Mouse (Mus musculus): Measurements from ENCODE around the gene Uaca. TPM values are rescaled to one million over a fixed set of nuclear protein-coding genes. Genes with fewer than 3 reads are reported as not detected.
"Not testable (repeated sequence)": the region's sequence is repeated elsewhere in the genome, so short reads cannot be mapped to it uniquely, and the experiment has no call there.

Gene Uaca
- polyA plus RNA-seq, 1 experiment from 2014 or later, result 17.5 TPM

GRCm38 (mm10) chr9:60797126-60797525 is 2.8 kb downstream of the Uaca start:
- ATAC-seq (replicated peaks), result no peak
- no peak overlapping the region for H3K9ac ChIP-seq
- H3K9me3 ChIP-seq, result no peaks in the 10 kb centered on the region
- H3K27me3 ChIP-seq (replicated peaks), result 0 out of 2 replicates have a peak, but pooled peaks cover 6% of the 10 kb centered on the region
- H3K36me3 ChIP-seq (replicated peaks), result no peaks in the 10 kb centered on the region
- 86% methylated on average over 6 of the region's 6 CpGs for WGBS
- H3K4me3 ChIP-seq, result no peak overlapping the region
- H3K27ac ChIP-seq, result no peak overlapping the region
- peaks cover 12% of the 10 kb centered on the region for H3K4me1 ChIP-seq
- H3K4me2 ChIP-seq, result no peak overlapping the region

- Histone ChIP-seq H3K4me1 (peaks cover 8% of the 10 kb centered on the region), H3K27ac (no peak overlapping the region), H3K4me2 (no peak overlapping the region), H3K4me3 (no peak overlapping the region), H3K9ac (no peak overlapping the region), H3K27me3 (replicated peaks) (0 out of 2 replicates have a peak, but pooled peaks cover under 1% of the 10 kb centered on the region), H3K36me3 (replicated peaks) (no peaks in the 10 kb centered on the region), H3K9me3 (no peaks in the 10 kb centered on the region)
- ATAC-seq (replicated peaks), result no peak
- 41% methylated on average over 10 of the region's 10 CpGs for WGBS
Observed at GRCm38 (mm10) chr9:60799061-60799460, 4.7 kb downstream of the Uaca start.

GRCm38 (mm10) chr9:60800663-60801382 is 6.5 kb downstream of the Uaca start:
- no peak overlapping the region for H3K4me3 ChIP-seq
- 88% methylated on average over 8 of the region's 8 CpGs for WGBS

GRCm38 (mm10) chr9:60801746-60802145 is 7.4 kb downstream of the Uaca start:
- Histone ChIP-seq H3K4me1 (no peaks in the 10 kb centered on the region), H3K27ac (no peak overlapping the region), H3K9me3 (no peaks in the 10 kb centered on the region), H3K27me3 (replicated peaks) (no peaks in the 10 kb centered on the region), H3K9ac (no peak overlapping the region), H3K36me3 (replicated peaks) (no peaks in the 10 kb centered on the region), H3K4me2 (no peak overlapping the region), H3K4me3 (no peak overlapping the region)
- ATAC-seq (replicated peaks), result no peak
- WGBS, result 64% methylated on average over 1 of the region's 1 CpGs

More at GRCm38 (mm10) chr9:60800663-60801382, 6.5 kb downstream of the Uaca start:
- Histone ChIP-seq H3K4me1 (no peaks in the 10 kb centered on the region), H3K27ac (no peak overlapping the region), H3K4me2 (no peak overlapping the region), H3K9ac (no peak overlapping the region), H3K9me3 (no peaks in the 10 kb centered on the region), H3K27me3 (replicated peaks) (no peaks in the 10 kb centered on the region), H3K36me3 (replicated peaks) (no peaks in the 10 kb centered on the region)
- ATAC-seq (replicated peaks), result no peak

GRCm38 (mm10) chr9:60802341-60802740 is 8.0 kb downstream of the Uaca start:
- no peaks in the 10 kb centered on the region for H3K36me3 ChIP-seq (replicated peaks)
- H3K9me3 ChIP-seq, result no peaks in the 10 kb centered on the region
- no peak overlapping the region for H3K27ac ChIP-seq
- no peaks in the 10 kb centered on the region for H3K27me3 ChIP-seq (replicated peaks)
- H3K4me2 ChIP-seq, result no peak overlapping the region
- WGBS, result 94% methylated on average over 5 of the region's 5 CpGs
- H3K4me1 ChIP-seq, result no peaks in the 10 kb centered on the region
- no peak overlapping the region for H3K9ac ChIP-seq
- H3K4me3 ChIP-seq, result no peak overlapping the region
- no peak for ATAC-seq (replicated peaks)

GRCm38 (mm10) chr9:60806021-60806420 is 11.7 kb downstream of the Uaca start:
- no peak overlapping the region for H3K4me3 ChIP-seq
- no peak overlapping the region for H3K27ac ChIP-seq
- H3K9ac ChIP-seq, result no peak overlapping the region
- H3K36me3 ChIP-seq (replicated peaks), result no peaks in the 10 kb centered on the region
- ATAC-seq (replicated peaks), result no peak
- no peaks in the 10 kb centered on the region for H3K9me3 ChIP-seq
- H3K27me3 ChIP-seq (replicated peaks), result no peaks in the 10 kb centered on the region
- 94% methylated on average over 2 of the region's 2 CpGs for WGBS
- no peak overlapping the region for H3K4me2 ChIP-seq
- H3K4me1 ChIP-seq, result no peaks in the 10 kb centered on the region

- no peaks in the 10 kb centered on the region for H3K9me3 ChIP-seq
- no peaks in the 10 kb centered on the region for H3K27me3 ChIP-seq (replicated peaks)
- no peak overlapping the region for H3K4me2 ChIP-seq
- no peaks in the 10 kb centered on the region for H3K4me1 ChIP-seq
- no peak overlapping the region for H3K9ac ChIP-seq
- 92% methylated on average over 5 of the region's 5 CpGs for WGBS
- ATAC-seq (replicated peaks), result no peak
- H3K36me3 ChIP-seq (replicated peaks), result no peaks in the 10 kb centered on the region
- H3K4me3 ChIP-seq, result no peak overlapping the region
- H3K27ac ChIP-seq, result no peak overlapping the region
Observed at GRCm38 (mm10) chr9:60807996-60808395, 13.7 kb downstream of the Uaca start.

GRCm38 (mm10) chr9:60813139-60813880 is 19.0 kb downstream of the Uaca start:
- Histone ChIP-seq H3K27me3 (replicated peaks) (no peaks in the 10 kb centered on the region), H3K36me3 (replicated peaks) (no peaks in the 10 kb centered on the region), H3K4me3 (no peak overlapping the region), H3K4me2 (no peak overlapping the region), H3K4me1 (no peaks in the 10 kb centered on the region), H3K9ac (no peak overlapping the region), H3K27ac (no peak overlapping the region), H3K9me3 (no peaks in the 10 kb centered on the region)
- WGBS, result 19% methylated on average over 11 of the region's 11 CpGs
- no peak for ATAC-seq (replicated peaks)

- no peak for ATAC-seq (replicated peaks)
- WGBS, result 81% methylated on average over 8 of the region's 8 CpGs
Observed at GRCm38 (mm10) chr9:60815502-60815901, 21.2 kb downstream of the Uaca start.

GRCm38 (mm10) chr9:60817585-60817984 is 23.2 kb downstream of the Uaca start:
- Histone ChIP-seq H3K4me3 (no peak overlapping the region), H3K9me3 (no peaks in the 10 kb centered on the region), H3K27ac (no peak overlapping the region), H3K4me1 (no peaks in the 10 kb centered on the region), H3K9ac (no peak overlapping the region), H3K4me2 (no peak overlapping the region), H3K36me3 (replicated peaks) (no peaks in the 10 kb centered on the region), H3K27me3 (replicated peaks) (no peaks in the 10 kb centered on the region)
- WGBS, result 80% methylated on average over 5 of the region's 5 CpGs
- no peak for ATAC-seq (replicated peaks)

More at GRCm38 (mm10) chr9:60815502-60815901, 21.2 kb downstream of the Uaca start:
- Histone ChIP-seq H3K4me3 (no peak overlapping the region), H3K27me3 (replicated peaks) (no peaks in the 10 kb centered on the region), H3K4me2 (no peak overlapping the region), H3K27ac (no peak overlapping the region), H3K4me1 (no peaks in the 10 kb centered on the region), H3K9me3 (no peaks in the 10 kb centered on the region), H3K9ac (no peak overlapping the region), H3K36me3 (replicated peaks) (no peaks in the 10 kb centered on the region)

- not testable (repeated sequence) for ATAC-seq (replicated peaks); H3K4me2 ChIP-seq; H3K27me3 ChIP-seq (replicated peaks); H3K4me3 ChIP-seq; H3K9ac ChIP-seq; H3K4me1 ChIP-seq; H3K27ac ChIP-seq; H3K9me3 ChIP-seq; H3K36me3 ChIP-seq (replicated peaks)
- 43% methylated on average over 8 of the region's 8 CpGs for WGBS
Observed at GRCm38 (mm10) chr9:60818582-60818981, 24.2 kb downstream of the Uaca start.

GRCm38 (mm10) chr9:60819340-60819739 is 25.0 kb downstream of the Uaca start:
- H3K27ac ChIP-seq, result no peak overlapping the region
- ATAC-seq (replicated peaks), result no peak
- H3K4me2 ChIP-seq, result no peak overlapping the region
- no peaks in the 10 kb centered on the region for H3K27me3 ChIP-seq (replicated peaks)
- no peaks in the 10 kb centered on the region for H3K36me3 ChIP-seq (replicated peaks)
- no peak overlapping the region for H3K4me3 ChIP-seq
- no peaks in the 10 kb centered on the region for H3K4me1 ChIP-seq
- H3K9me3 ChIP-seq, result no peaks in the 10 kb centered on the region
- no peak overlapping the region for H3K9ac ChIP-seq
- 18% methylated on average over 1 of the region's 1 CpGs for WGBS

GRCm38 (mm10) chr9:60821501-60821900 is 27.2 kb downstream of the Uaca start:
- ATAC-seq (replicated peaks), result no peak
- WGBS, result 72% methylated on average over 4 of the region's 4 CpGs

More at GRCm38 (mm10) chr9:60821501-60821900, 27.2 kb downstream of the Uaca start:
- Histone ChIP-seq H3K9ac (no peak overlapping the region), H3K9me3 (no peaks in the 10 kb centered on the region), H3K27me3 (replicated peaks) (no peaks in the 10 kb centered on the region), H3K4me2 (no peak overlapping the region), H3K27ac (no peak overlapping the region), H3K36me3 (replicated peaks) (no peaks in the 10 kb centered on the region), H3K4me1 (no peaks in the 10 kb centered on the region), H3K4me3 (no peak overlapping the region)

All from midbrain, embryonic 15.5 days (tissue).